Mouse (Mus musculus) ES-Bruce4 (cell line): ENCODE measurements around the gene Cadm2.

Experiments used
- CTCF ChIP-seq: IDR thresholded peaks from one replicate; pipeline ENCODE4 v1.8.1; 2011; ENCODE audit warnings: low read depth, low read length
- EP300 ChIP-seq: IDR thresholded peaks from 2 replicates; pipeline ENCODE4 v1.6.1; 2011; ENCODE audit warnings: low read depth, low read length; ENCODE audit not compliant: insufficient read depth

GRCm38 (mm10) chr16:67076169-67076895 is 544.4 kb downstream of the Cadm2 start:
- TF ChIP-seq CTCF (no peak), EP300 (no peak)
